Mouse (Mus musculus): ENCODE data around the gene Taf13.

DNA sequence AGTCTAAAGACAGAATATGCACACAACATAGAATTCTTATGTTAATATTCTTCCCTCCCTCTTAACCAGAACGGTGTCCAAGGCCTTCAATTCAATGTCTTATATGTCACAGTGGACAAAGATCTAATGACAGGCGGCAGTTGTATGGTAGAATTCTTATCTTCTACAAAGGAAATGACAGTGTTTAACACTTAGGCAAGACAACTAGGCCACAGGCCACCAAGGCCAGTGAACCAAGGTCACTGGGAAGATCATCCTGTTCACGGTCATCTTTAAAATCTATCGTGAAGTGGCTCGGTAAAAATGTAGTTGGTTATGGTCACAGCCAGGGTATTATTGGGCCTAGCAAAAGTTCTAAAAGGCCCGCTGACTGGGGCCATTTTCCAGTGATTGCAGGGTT, 37.5 kb upstream of the Taf13 start, which contains the start of gene 1700013F07Rik:
- no peak for TF ChIP-seq CTCF (IDR thresholded peaks at IDR 0.05; ENCODE audit: extremely low read depth, insufficient read length, insufficient replicate concordance, low read depth, low read length)
- TF ChIP-seq POLR2A (IDR thresholded peaks at IDR 0.05; ENCODE audit: low read depth, low read length) = no peak

All from small intestine, adult 2 months (tissue).